Mouse (Mus musculus) cortical plate, adult 2 months (tissue): Measurements from ENCODE around the gene Lpin2.

Source experiments
- CTCF ChIP-seq: fragments of 200-500 bp; IDR thresholded peaks from 2 replicates; pipeline ENCODE4 v1.5.1; 2011; ENCODE audit warnings: mild to moderate bottlenecking, control low read depth, low read length; ENCODE audit not compliant: insufficient read depth; ENCODE audit errors: extremely low read depth
- POLR2A ChIP-seq: fragments of 200-500 bp; IDR thresholded peaks from 2 replicates; pipeline ENCODE4 v1.6.1; 2011; ENCODE audit warnings: mild to moderate bottlenecking, low read length, control low read depth; ENCODE audit not compliant: insufficient read depth; ENCODE audit errors: extremely low read depth

DNA sequence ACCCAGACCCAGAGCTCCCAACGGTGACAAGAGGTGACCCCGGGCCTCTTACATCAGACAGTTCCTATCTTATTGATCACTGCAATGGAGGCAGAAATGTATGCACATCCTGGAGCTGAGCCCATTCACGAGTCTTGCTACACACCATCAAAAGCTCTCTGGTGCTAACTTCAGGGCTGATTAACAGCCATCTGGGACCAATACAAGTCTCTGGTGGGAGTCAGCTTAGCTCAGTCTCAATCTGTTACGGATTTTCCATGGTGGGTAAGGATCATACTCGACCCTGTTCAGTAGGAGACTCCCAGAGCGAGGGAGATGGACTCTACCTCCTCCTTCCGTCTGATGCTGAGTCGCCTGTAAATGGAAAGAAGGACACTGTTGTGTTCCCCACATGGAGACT, 22.6 kb upstream of the Lpin2 start:
- TF ChIP-seq CTCF (no peak), POLR2A (no peak)
